Mouse (Mus musculus): Measurements from ENCODE around the gene Spata17.
A peak's percentile ranks its signal among the peaks of the same experiment; 100 is the strongest.

The Spata17 gene

GRCm38 (mm10) chr1:187215181-187216116 lies at the start of gene Spata17, which contains the start of gene Gpatch2:
TSS of gene Spata17 (minus strand) at chr1:187215465.
TSS of gene Gpatch2 (plus strand) at chr1:187215508.
- DNase-seq (ENCODE audit: low read depth, low spot score) = peak; percentile 91

GRCm38 (mm10) chr1:187258756-187259155 lies 43.5 kb upstream of the Spata17 start:
- no peak for DNase-seq (ENCODE audit: low read depth, low spot score)

- DNase-seq (ENCODE audit: low read depth, low spot score) = peak; percentile 56
Measured at GRCm38 (mm10) chr1:187250741-187251262, 35.5 kb upstream of the Spata17 start.

- no peak for DNase-seq (ENCODE audit: low read depth, low spot score)
Measured at GRCm38 (mm10) chr1:187244734-187245133, 29.5 kb upstream of the Spata17 start.

- DNase-seq (ENCODE audit: low read depth, low spot score) = no peak
Measured at GRCm38 (mm10) chr1:187241329-187241728, 26.1 kb upstream of the Spata17 start.

- no peak for DNase-seq (ENCODE audit: low read depth, low spot score)
Measured at GRCm38 (mm10) chr1:187240304-187240703, 25.0 kb upstream of the Spata17 start.

GRCm38 (mm10) chr1:187238061-187238460 lies 22.8 kb upstream of the Spata17 start:
- no peak for DNase-seq (ENCODE audit: low read depth, low spot score)

- DNase-seq (ENCODE audit: low read depth, low spot score) = no peak
Measured at GRCm38 (mm10) chr1:187236296-187236695, 21.0 kb upstream of the Spata17 start.

- no peak for DNase-seq (ENCODE audit: low read depth, low spot score)
Measured at GRCm38 (mm10) chr1:187235161-187235560, 19.9 kb upstream of the Spata17 start.

- peak; percentile 41 for DNase-seq (ENCODE audit: low read depth, low spot score)
Measured at GRCm38 (mm10) chr1:187232996-187233615, 17.8 kb upstream of the Spata17 start.

- DNase-seq (ENCODE audit: low read depth, low spot score) = no peak
Measured at GRCm38 (mm10) chr1:187232196-187232955, 17.1 kb upstream of the Spata17 start.

- DNase-seq (ENCODE audit: low read depth, low spot score) = no peak
Measured at GRCm38 (mm10) chr1:187230255-187230654, 15.0 kb upstream of the Spata17 start.

GRCm38 (mm10) chr1:187228414-187229146 lies 13.3 kb upstream of the Spata17 start:
- no peak for DNase-seq (ENCODE audit: low read depth, low spot score)

GRCm38 (mm10) chr1:187226328-187227025 lies 11.2 kb upstream of the Spata17 start:
- no peak for DNase-seq (ENCODE audit: low read depth, low spot score)

- no peak for DNase-seq (ENCODE audit: low read depth, low spot score)
Measured at GRCm38 (mm10) chr1:187220756-187221155, 5.5 kb upstream of the Spata17 start.

- no peak for DNase-seq (ENCODE audit: low read depth, low spot score)
Measured at GRCm38 (mm10) chr1:187216620-187217410, 1.6 kb upstream of the Spata17 start.

GRCm38 (mm10) chr1:187210736-187211135 lies 4.5 kb downstream of the Spata17 start:
- peak; percentile 67 for DNase-seq (ENCODE audit: low read depth, low spot score)

GRCm38 (mm10) chr1:187209496-187209895 lies 5.8 kb downstream of the Spata17 start:
- DNase-seq (ENCODE audit: low read depth, low spot score) = no peak

GRCm38 (mm10) chr1:187205506-187205905 lies 9.8 kb downstream of the Spata17 start:
- DNase-seq (ENCODE audit: low read depth, low spot score) = no peak

- DNase-seq (ENCODE audit: low read depth, low spot score) = peak; percentile 24
Measured at GRCm38 (mm10) chr1:187178546-187178945, 36.7 kb downstream of the Spata17 start.
